Mouse (Mus musculus) megakaryocyte, adult 5-6 weeks (primary cell): Measurements from ENCODE around the gene Dpagt1. TPM values are rescaled to one million over a fixed set of nuclear protein-coding genes. Genes with fewer than 3 reads are reported as not detected.
"Not testable (repeated sequence)": the region's sequence is repeated elsewhere in the genome, so short reads cannot be mapped to it uniquely, and the experiment has no call there.

Experiments used
- ATAC-seq: 2 replicates; pipeline ENCODE4 v1.8.0; 2016; ENCODE audit warnings: mild to moderate bottlenecking, inconsistent platforms; ENCODE audit not compliant: poor library complexity, severe bottlenecking
- total RNA-seq, 2 experiments: library from RNA; stranded (forward) in 1 of 2; stranded (reverse) in 1 of 2; fragments of 153-499, 151-499 nt in 1 of 2; fragments of 221-1000, 200-1000 nt in 1 of 2; gene quantifications; 2 replicates each; pipeline versions ENCODE4 v1.2.3 to v1.2.4; 2015 to 2017

Gene Dpagt1
- total RNA-seq, 2 experiments from 2014 or later: 15.2 to 37.7 TPM

DNA sequence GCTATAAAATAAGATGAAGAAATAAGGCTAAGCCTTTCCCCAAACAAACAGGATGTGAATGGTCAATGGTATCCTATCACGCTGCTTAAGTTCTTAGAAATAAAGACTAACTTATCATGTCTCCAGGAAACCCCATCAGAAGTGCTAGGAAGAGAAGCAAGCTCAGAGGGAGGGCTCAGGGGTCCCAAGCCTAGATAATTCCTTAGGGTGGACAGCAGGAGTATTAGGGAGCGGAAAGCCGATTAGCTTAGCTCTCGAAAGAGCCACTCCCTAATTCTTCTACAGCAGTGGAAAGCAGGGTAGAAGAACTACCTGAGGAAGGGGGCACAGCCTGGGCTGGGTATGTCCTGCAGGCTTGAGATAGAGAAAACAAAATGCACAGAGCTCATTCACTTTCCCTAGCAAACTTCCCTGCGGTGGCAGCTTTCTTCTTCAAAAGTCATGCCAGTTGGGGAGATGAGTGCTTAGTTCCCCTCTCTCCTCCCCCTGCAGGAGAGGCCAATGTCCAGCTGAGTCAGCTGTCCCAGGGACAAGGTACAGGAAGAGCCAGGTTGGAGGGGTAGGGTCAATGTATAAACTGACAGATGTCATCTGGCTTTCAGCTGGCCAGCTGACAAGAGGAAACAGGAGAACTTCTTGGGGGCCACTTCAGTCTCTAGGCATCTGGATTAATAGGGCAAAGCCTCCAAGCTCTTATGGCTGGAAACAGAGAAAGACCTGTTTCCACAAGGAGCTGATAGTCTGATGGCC, 7.6 kb upstream of the Dpagt1 start:
- no peak for ATAC-seq

GRCm38 (mm10) chr9:44318826-44319095, 7.1 kb upstream of the Dpagt1 start:
- ATAC-seq: no peak

- 0 out of 2 replicates have a peak, but pooled peaks have one; percentile 3 for ATAC-seq
Measured at GRCm38 (mm10) chr9:44319105-44319886, 6.5 kb upstream of the Dpagt1 start.

DNA sequence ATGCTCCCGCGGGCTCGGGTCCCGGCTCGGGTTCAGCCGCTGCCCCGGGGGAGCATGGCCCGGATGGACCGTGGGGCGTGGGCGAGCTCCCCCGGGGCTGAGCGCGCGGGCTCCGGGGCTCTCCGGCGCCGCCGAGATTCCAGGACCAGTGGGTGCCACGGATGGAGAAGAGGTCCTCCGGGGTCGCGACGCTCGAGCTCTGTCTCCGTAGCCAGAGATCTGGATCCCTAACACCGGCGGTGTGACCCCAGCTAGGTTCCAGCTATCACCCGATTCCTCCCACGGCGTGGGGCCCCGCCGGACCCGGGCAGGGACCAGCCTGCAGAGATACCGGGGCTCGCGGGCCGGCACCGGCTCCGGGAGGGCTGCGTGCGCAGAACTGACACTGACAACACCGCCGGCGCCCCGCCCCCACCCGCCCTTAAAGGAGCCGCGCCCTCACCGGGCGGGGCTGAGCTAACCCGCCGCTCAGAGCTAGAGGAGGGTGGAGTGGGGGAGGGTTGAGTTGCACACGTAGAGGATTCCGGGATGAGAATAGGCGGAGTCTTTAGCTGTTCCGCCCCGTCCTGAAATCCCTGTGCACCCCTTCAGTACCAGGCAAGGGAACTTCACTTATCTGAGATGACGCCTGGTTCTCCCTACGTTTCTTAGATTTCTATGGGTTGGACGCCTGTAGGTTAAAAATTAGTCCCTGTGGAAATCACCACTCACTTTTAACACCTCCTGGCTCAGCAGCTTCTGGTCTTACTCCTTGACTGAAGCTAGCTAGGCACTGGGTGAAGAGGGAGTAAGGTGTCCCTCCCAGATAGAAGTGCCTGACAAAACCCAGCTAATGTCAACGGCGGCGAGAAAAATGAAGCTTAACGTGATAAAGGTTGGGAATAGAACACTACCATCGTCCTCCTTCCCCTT, 5.7 kb upstream of the Dpagt1 start, which contains the start of gene C2cd2l:
C2cd2l (minus strand) TSS at position 399 of the 912 bp plus-strand sequence.
- peak; percentile 87 for ATAC-seq

GRCm38 (mm10) chr9:44320799-44321133, 5.1 kb upstream of the Dpagt1 start:
- ATAC-seq: no peak

DNA sequence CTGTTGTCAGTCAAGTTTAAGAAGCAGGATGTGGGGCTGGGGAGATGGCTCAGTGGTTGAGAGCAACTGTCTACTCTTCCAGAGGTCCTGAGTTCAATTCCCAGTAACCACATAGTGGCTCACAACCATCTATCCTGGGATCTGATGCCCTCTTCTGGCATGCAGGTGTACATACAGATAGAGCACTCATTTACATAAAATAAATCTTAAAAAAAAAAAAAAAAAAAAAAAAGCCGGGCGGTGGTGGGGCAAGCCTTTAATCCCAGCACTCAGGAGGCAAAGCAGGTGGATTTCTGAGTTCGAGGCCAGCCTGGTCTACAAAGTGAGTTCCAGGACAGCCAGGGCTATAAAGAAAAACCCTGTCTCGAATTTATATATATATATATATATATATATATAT, 2.2 kb upstream of the Dpagt1 start:
- not testable (repeated sequence) for ATAC-seq

DNA sequence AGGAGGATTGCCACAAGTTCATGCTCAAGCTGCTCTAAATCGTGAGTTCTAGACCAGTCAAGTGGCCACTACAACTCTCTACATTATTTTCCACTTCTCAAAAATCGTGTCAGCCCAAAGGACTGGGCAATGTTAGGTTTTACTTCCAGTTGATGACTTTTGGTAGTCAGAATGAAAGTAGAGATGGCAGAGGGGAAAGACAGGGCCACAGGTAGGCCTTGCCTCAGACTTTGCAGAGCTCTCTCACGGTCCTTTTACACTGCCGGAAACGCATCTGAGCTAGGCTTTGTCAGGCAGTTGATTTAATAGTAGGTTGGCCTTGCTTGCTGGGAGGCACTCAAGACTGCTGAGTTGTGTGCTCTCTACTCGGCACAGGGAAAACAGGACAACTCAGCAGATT, 1.7 kb upstream of the Dpagt1 start:
- ATAC-seq: no peak

DNA sequence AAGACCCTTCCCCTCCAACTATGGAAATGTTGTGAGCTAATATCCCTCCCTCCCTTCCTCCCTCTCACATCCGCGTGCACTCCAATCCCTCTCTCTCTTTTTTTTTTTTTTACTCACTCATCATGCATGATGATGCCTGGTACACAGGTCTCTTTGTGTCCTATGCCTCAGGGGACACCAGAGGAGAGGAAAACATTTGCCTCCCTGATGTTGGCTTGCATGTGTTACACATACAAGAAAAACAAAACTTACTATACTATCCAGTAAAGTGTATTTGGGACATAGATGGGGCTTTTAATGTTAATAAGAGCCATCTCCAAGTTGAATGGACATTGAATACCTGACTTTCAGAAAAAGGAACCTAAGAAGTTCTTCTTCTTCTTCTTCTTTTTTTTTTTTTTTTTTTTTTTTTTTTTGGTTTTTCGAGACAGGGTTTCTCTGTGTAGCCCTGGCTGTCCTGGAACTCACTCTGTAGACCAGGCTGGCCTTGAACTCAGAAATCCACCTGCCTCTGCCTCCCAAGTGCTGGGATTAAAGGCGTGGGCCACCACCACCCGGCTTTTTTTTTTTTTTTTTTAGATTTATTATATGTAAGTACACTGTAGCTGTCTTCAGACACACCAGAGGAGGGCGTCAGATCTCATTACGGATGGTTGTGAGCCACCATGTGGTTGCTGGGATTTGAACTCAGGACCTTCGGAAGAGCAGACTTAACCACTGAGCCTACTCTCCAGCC, 619 bp upstream of the Dpagt1 start:
- ATAC-seq: not testable (repeated sequence)

DNA sequence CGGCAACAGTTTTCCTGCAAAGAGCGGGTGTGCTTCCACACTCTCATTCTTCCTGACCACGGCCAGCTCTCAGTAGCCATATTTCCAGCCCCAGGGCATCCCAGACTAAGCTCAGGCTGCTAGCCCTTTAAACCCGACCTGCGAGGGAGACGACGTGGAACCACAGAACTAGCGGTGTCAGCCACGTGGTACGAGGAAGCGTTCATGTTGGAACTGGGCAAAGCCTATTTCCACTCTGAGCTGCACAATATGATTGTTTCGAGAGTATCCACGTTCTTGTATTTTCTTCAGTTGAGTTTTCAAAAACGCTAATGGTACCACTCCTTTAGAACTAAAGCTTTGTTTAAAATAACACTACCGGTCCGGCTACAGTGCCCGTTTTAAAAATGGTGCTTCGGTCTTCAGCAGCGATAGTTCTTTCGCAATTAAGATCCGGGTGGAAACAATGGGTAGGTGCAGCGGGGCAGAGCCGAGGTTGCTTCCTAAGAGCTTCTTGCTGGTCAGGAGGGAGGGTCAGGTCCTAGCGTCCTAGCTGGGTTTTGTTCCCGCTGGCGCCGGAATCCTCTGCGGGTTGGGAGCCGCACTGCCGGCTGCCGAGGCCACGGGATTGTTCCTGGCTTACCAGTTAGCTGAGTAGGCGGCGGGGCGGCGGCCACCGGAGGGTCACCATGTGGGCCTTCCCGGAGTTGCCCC, 698 bp downstream of the Dpagt1 start:
- peak; percentile 85 for ATAC-seq

- no peak for ATAC-seq
Measured at GRCm38 (mm10) chr9:44327064-44327711, 1.4 kb downstream of the Dpagt1 start.

DNA sequence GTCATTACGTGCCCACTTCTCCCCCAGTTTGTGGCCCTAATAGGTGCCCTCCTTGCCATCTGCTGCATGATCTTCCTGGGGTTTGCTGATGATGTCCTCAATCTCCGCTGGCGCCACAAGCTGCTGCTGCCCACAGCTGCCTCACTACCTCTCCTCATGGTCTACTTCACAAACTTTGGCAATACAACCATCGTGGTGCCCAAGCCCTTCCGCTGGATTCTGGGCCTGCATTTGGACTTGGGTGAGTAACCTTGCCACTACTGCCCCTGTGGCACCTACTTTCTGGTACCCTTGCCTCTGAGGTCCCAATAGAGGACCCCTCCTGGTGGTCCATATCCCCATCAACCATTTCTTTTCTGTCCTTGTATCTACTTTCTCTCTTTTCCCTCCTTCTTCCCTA, 2.1 kb downstream of the Dpagt1 start:
- ATAC-seq: no peak

DNA sequence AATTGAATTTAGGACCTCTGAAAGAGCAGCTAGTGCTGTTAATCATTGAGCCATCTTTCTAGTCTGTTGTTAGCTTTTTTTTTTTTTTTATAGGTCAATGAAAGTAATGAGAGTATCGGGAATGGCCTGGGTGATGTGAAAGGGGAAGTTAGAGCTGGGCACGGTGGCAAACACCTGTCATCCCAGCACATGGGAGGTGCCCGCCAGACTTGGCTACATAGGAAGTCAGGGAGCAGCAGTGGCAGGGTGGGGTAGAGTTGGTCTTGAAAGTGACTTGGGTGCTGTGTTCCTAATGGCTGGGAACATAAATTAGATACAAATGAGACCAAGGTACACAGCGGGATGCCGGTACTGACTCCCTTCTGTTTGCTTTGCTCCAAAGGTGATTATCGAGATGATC, 4.9 kb downstream of the Dpagt1 start:
- no peak for ATAC-seq

DNA sequence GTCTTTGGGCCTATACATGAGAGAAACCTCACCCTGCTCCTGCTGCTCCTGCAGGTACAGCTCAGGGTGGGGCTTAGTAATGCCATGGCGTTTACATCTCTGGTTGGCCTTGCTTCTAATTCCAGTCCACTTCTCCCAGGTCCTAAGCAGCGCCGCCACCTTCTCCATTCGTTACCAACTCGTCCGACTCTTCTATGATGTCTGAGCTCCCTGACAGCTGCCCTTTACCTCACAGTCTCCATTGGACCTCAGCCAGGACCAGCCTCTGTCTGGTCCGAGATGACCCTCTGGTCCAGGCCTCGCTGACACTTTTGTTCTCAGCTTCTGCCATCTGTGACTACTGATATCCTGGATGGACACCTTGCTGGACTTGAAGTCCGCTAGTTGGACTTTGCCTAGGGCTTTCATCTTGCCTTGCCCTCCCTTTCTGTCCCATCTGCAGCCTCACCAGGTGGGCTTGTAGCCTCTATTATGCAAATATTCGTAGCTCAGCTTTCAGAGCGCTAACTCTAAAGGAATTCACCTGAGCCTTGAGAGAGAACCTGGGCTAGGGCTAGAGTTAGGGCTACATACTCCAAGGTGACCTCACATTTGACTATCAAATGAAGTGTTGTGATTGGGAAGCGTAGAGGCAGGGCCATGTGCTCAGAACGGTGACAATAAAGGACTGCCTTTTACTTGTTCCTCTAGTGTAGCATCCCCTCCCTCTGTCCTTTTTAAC, 7.3 kb downstream of the Dpagt1 start:
- no peak for ATAC-seq

DNA sequence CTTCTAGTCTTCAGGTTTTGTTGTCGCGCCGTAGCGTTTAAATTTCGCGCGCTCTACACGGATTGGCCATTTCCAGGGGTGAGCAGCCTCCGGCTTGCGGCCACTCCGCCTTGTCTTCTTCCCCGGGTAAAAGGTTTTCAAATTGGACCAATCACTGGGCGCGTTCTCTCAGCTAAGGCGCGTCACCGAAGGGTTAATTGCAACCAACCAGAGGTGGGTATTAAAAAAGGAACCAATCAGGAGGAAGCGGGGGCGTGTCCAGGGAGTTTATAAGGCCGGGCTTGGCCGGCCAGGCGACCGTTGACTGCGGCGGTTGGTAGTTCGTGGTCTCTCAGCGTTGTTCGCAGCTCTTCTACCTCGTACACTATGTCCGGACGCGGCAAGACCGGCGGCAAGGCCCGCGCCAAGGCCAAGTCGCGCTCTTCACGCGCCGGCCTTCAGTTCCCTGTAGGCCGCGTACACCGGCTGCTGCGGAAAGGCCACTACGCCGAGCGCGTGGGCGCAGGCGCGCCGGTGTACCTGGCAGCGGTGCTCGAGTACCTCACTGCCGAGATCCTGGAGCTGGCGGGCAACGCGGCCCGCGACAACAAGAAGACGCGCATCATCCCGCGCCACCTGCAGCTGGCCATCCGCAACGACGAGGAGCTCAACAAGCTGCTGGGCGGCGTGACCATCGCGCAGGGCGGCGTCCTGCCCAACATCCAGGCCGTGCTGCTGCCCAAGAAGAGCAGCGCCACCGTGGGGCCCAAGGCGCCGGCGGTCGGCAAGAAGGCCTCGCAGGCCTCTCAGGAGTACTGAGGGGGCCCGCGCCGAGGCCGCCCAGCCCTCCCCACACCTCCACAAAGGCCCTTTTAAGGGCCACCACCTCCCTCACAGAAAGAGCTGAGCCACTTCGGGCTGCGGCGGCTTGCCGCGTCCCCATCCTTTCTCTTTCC, 8.8 kb downstream of the Dpagt1 start, which contains the start of gene H2afx:
H2afx (plus strand) TSS at position 299 of the 935 bp plus-strand sequence.
- peak; percentile 92 for ATAC-seq

GRCm38 (mm10) chr9:44335331-44336092, 9.7 kb downstream of the Dpagt1 start:
- peak; percentile 15 for ATAC-seq

DNA sequence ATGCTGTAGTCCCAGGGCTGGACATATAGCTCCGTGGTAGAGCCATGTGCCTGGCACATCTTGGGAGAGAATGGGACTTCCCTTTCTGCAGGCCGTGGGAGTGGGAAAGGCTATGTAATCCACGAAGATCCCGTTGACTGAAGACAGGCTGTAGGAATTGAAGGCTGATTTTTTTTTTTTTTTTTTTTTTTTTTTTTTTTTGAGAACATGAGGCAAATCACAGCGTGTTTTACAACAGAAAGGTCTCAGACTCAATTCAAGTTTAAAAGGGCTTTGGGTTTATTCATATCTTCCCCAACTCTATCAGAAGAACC, 10.2 kb downstream of the Dpagt1 start:
- ATAC-seq: no peak

DNA sequence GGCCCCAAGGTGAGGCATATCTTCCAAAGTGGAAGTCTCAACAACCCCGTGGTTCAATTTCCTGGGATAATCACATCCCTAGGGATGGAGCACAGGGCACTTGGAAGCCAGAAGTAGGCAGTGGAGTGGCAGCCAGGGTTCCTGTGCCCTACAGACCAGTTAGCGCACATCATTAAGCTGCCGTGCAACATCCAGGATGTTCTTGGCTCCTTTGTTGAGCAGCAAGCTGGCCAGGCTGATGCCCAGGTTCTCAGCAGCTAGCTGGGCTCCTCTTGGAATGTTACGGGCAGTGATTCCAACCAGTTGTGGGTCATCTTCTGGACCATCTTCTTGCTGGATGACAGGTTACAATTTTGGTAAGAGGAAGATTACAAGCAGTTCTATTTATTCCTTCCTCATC, 10.7 kb downstream of the Dpagt1 start:
- not testable (repeated sequence) for ATAC-seq
